ENCODE assay signal across 19 mouse cellular contexts in genomic region chr5:102180250-102180649, GRCm38 (mm10).
DNase-seq lines count a peak whose midpoint lies in the region; ATAC-seq and TF ChIP-seq lines count a peak whose summit lies in the region.
"Had no signal": no experiment of that assay in that cellular context is flagged by ENCODE, and none has a peak within 500 bp of the region (broad histone marks: within the 10 kb centered on the region; RNA-seq: fewer than 3 reads in every experiment).

No protein-coding gene starts in this region.

- no peaks in the 10 kb centered on the region for H3K27me3 ChIP-seq in testis, adult 2 months (ENCODE audit: control insufficient read depth, insufficient read depth, low read length)
- H3K27me3 ChIP-seq: limb, embryonic 13.5 days; liver, embryonic 13.5 days; lung, embryonic 15.5 days; midbrain, embryonic 13.5 days had no signal

- peak; percentile 70; the same call in 1 of the 2 replicates for ATAC-seq in frontal cortex, adult (ENCODE audit: low TSS enrichment)
- ATAC-seq: midbrain, embryonic 13.5 days had no signal

- no peak overlapping the region for H3K27ac ChIP-seq in testis, adult 2 months (ENCODE audit: control insufficient read depth, insufficient read depth, low read depth, low read length)
- H3K27ac ChIP-seq: hindbrain, embryonic 10.5 days; limb, embryonic 13.5 days; liver, embryonic 13.5 days; lung, embryonic 15.5 days; macrophage; midbrain, embryonic 13.5 days had no signal

- TF ChIP-seq CTCF in testis, adult 2 months (IDR thresholded peaks at IDR 0.05; ENCODE audit: control insufficient read depth, insufficient read depth, insufficient replicate concordance, low read depth, low read length): no peak

- H3K36me3 ChIP-seq in testis, adult 2 months (ENCODE audit: control insufficient read depth, insufficient read depth, low read length): no peaks in the 10 kb centered on the region
- H3K36me3 ChIP-seq: hindbrain, embryonic 10.5 days; limb, embryonic 13.5 days; liver, embryonic 13.5 days; lung, embryonic 15.5 days; midbrain, embryonic 13.5 days had no signal

- H3K4me1 ChIP-seq in testis, adult 2 months (ENCODE audit: control insufficient read depth, insufficient read depth, low read length): peaks cover 3% of the 10 kb centered on the region
- H3K4me1 ChIP-seq: hindbrain, embryonic 10.5 days; limb, embryonic 13.5 days; liver, embryonic 13.5 days; lung, embryonic 15.5 days; midbrain, embryonic 13.5 days had no signal

- H3K4me3 ChIP-seq in testis, adult 2 months (ENCODE audit: control insufficient read depth, low read depth, low read length): peak overlapping the region; percentile 80
- H3K4me3 ChIP-seq: hindbrain, embryonic 10.5 days; limb, embryonic 13.5 days; liver, embryonic 13.5 days; lung, embryonic 15.5 days; midbrain, embryonic 13.5 days had no signal

- intact Hi-C loops in left cerebral cortex, postnatal 14 days (cut with DNase I): no loop called here
- intact Hi-C loops in left cerebral cortex, postnatal 4 days (cut with DNase I): no loop called here

- TF ChIP-seq POLR2A in testis, adult 2 months (IDR thresholded peaks at IDR 0.05; ENCODE audit: control insufficient read depth, low read depth, low read length): peak; percentile 26; the same call in 1 of the 2 replicates

- DNase-seq in frontal cortex, postnatal 36 days (ENCODE audit: low spot score in 2 of 2): no peak
- DNase-seq in left cerebral cortex, postnatal 14 days (ENCODE audit: low spot score in 2 of 2): peak; percentile 30 to 58
- DNase-seq in left cerebral cortex, postnatal 4 days: no peak
- no peak for DNase-seq in testis, postnatal 10 days (ENCODE audit: low spot score)
- DNase-seq in thymus, postnatal 10 days (ENCODE audit: low spot score in 2 of 2): no peak
- DNase-seq: adrenal gland, postnatal 36 days; B cell, adult 2 months; cerebellum, adult 9-10 months; gastrocnemius, postnatal 36 days; kidney, adult 9 months; kidney, postnatal 25 days; liver, embryonic 13.5 days had no signal

Comparison
In these comparisons a context has a peak if more than half of its experiments do, and no peak if none do; other contexts are left out.
1. DNase-seq: peak in left cerebral cortex, postnatal 14 days (2 of 2); none in frontal cortex, postnatal 36 days (0 of 2), left cerebral cortex, postnatal 4 days (single experiment), testis, postnatal 10 days (single experiment) and thymus, postnatal 10 days (0 of 2).